Mouse (Mus musculus): Measurements from ENCODE around the gene Arglu1. TPM values are rescaled to one million over a fixed set of nuclear protein-coding genes. Genes with fewer than 3 reads are reported as not detected.

Gene Arglu1
- 103 and 118 TPM in 2 replicates for polyA plus RNA-seq (2012; ENCODE audit: low replicate concordance)

DNA sequence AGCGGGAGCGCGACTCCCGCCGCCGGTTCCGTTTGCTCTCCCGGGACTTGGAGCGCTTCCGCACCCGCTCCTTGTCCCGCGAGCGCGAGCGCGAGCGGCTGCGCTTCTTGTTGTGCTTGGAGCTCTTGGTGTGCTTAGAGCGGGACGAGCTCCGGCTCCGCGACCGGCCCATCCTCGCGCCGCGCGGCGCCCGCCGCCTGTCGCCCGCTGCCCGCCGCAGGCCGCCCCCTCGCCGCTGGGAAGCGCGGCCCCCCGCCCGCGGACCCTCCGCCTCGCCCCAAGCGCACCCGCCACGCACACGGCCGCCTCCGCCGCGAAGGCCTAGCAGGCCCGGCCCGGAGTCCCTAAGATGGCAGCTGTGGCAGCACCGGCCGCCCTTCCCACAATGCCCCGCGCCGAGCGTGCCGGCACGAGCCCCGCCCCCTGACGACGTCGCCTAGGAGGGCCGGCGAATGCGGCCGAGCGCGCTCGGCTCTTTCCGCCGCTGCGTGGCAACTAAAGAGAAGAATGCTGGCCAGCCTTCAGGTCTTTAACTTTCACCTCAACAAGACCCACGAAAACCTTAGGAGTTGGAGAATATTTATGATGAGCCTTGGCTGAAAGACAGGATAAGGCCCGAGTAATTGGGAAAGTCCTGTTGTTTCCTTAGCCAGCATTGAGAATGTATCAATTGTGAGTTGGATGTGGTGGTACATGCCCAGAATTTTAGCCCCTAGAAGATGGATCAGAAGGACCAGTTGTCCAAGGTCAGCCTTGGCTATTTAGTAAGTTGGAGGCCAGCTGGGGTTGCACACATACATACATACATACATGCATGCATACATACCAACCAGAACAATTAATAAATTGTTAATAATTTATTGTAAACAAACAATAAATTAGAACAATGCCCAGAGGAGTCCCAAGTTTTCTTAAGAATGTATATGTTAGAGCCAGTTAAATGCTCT lies at the start of gene Arglu1:
Gene Arglu1 (minus strand): TSS at position 376 of the 947 bp plus-strand sequence.

DNA sequence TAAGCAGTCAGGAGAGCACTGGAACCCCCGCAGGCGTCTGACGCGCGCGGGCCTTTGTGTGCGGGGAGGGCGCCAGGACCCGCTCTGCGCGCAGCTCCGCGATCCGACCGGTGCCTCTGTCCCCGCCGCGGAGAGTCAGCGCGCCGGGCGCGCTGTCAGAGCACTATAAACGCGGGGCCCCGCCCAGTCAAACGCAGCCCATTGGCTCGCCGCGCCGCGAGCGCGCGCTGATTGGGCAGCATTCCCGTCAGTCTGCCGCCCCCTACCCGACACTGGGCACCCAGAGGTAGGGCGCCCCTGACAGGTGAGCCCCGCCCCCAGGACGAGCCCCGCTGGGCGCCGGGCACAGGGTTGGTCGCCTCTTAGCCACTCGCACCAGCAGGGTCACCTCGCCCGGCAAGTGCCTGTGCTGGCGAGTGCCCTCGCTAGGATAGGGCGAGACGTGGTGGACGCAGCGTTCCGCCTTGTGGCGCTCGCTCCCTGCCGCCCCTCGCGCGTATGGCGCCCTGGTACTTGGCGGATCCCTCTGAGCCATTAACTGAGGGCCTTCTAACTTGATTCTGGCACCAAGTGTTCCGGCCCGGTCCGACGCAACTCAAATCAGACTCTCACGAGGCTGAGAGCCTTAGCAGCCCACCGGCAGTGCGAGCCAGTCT lies 29.1 kb downstream of the Arglu1 start, which contains the start of gene Efnb2:
Gene Efnb2 (minus strand): TSS at position 140 of the 656 bp plus-strand sequence.

Other genes with a start within 250 kb of the Arglu1 start
- 0.58 and 0.65 TPM in 2 replicates for gene Efnb2, start 29.3 kb downstream of the Arglu1 start, polyA plus RNA-seq (2012; ENCODE audit: low replicate concordance)